Mouse (Mus musculus): ENCODE results near the gene Abcc9. TPM values are rescaled to one million over a fixed set of nuclear protein-coding genes. Genes with fewer than 3 reads are reported as not detected.

Abcc9 gene
- total and polyA plus RNA-seq, 2 experiments from 2014 or later = 1.8 to 9.6 TPM

DNA sequence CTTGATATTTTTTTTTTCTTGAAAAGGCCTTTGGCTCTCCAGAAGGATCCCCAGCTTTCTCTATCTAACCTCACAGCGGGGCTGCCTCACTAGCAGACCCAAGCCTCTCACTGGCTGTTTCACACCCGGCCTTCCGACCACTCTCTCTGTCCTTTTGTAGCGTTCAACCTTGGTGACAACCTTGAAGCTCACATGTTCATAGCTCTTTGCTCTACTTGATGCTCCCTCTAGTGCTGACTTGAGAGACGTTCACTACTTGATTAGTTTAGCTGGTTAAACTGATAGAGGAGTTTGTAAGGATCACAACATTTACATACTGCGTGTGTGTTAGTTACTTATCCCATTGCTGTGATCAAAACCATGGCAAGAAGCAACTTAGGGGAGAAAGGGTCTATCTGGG lies 18.5 kb upstream of the Abcc9 start:
- DNase-seq (no peak), ATAC-seq (no peak)
- Histone ChIP-seq H3K4me1 (ENCODE audit: insufficient read depth) (no peaks in the 10 kb centered on the region), H3K27ac (ENCODE audit: low read depth, low read length) (no peak overlapping the region), H3K4me2 (ENCODE audit: low read depth) (no peak overlapping the region), H3K4me3 (ENCODE audit: low read depth, low read length) (no peak overlapping the region), H3K36me3 (ENCODE audit: insufficient read depth) (no peaks in the 10 kb centered on the region), H3K9ac (no peak overlapping the region), H3K9me3 (ENCODE audit: low read length) (no peaks in the 10 kb centered on the region), H3K27me3 (ENCODE audit: insufficient read depth, low read length) (no peaks in the 10 kb centered on the region)
- no peak for TF ChIP-seq CTCF (IDR thresholded peaks at IDR 0.05; ENCODE audit: low read depth)
- WGBS = 77% methylated on average over 6 of the region's 6 CpGs

DNA sequence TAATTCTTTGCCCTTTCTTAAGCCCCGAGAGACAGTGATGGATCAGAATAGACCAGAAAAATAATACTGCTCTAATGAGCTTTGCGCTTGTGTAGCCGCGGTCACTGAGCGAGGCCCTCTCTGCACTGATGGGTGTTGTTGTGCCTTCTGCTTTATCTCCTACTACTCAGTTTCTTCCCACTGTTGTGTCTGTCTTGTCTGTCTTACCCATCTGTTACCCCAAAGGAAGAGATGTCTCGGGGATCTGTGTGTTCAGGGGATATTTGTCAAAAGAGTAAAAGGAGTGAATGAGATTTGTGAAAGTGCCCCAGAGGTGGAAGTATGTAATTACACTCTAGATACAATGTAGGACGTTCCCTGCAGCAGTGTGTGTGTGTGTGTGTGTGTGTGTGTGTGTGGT lies 16.1 kb upstream of the Abcc9 start:
- Histone ChIP-seq H3K4me1 (ENCODE audit: insufficient read depth) (no peaks in the 10 kb centered on the region), H3K27me3 (ENCODE audit: insufficient read depth, low read length) (no peaks in the 10 kb centered on the region), H3K36me3 (ENCODE audit: insufficient read depth) (no peaks in the 10 kb centered on the region), H3K9me3 (ENCODE audit: low read length) (no peaks in the 10 kb centered on the region), H3K9ac (no peak overlapping the region), H3K4me2 (ENCODE audit: low read depth) (no peak overlapping the region), H3K27ac (ENCODE audit: low read depth, low read length) (no peak overlapping the region), H3K4me3 (ENCODE audit: low read depth, low read length) (no peak overlapping the region)
- peak; percentile 56 for TF ChIP-seq CTCF (IDR thresholded peaks at IDR 0.05; ENCODE audit: low read depth)
- DNase-seq (peak; percentile 18), ATAC-seq (peak; percentile 73)
- WGBS = 57% methylated on average over 7 of the region's 7 CpGs

DNA sequence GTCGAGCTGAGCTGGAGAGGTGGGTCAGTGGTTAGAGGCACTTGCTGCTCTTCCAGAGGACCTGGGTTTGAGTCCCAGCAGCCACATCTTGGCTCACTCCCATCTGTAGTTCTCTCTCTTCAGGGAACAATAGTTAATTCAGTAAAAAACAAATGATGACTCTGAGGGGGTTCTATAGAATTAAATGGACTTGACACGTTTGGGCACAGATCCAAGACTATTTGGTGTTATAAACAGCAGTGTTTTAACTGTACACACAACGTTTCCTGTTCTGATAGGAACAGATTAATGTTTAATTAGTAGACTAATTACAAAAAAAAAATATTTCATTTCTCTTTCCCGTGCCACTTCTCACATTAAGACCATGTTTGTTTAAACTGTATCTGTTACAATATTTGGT lies 15.1 kb upstream of the Abcc9 start:
- Histone ChIP-seq H3K4me2 (ENCODE audit: low read depth) (no peak overlapping the region), H3K4me3 (ENCODE audit: low read depth, low read length) (no peak overlapping the region), H3K36me3 (ENCODE audit: insufficient read depth) (no peaks in the 10 kb centered on the region), H3K9ac (no peak overlapping the region), H3K27ac (ENCODE audit: low read depth, low read length) (no peak overlapping the region), H3K9me3 (ENCODE audit: low read length) (no peaks in the 10 kb centered on the region), H3K4me1 (ENCODE audit: insufficient read depth) (no peaks in the 10 kb centered on the region), H3K27me3 (ENCODE audit: insufficient read depth, low read length) (no peaks in the 10 kb centered on the region)
- WGBS = 43% methylated on average over 4 of the region's 4 CpGs
- DNase-seq = no peak
- no peak for TF ChIP-seq CTCF (IDR thresholded peaks at IDR 0.05; ENCODE audit: low read depth)
- no peak for ATAC-seq

- Histone ChIP-seq H3K36me3 (ENCODE audit: insufficient read depth) (no peaks in the 10 kb centered on the region), H3K4me2 (ENCODE audit: low read depth) (no peak overlapping the region), H3K27me3 (ENCODE audit: insufficient read depth, low read length) (no peaks in the 10 kb centered on the region), H3K4me1 (ENCODE audit: insufficient read depth) (no peaks in the 10 kb centered on the region), H3K9ac (no peak overlapping the region), H3K4me3 (ENCODE audit: low read depth, low read length) (no peak overlapping the region), H3K27ac (ENCODE audit: low read depth, low read length) (no peak overlapping the region), H3K9me3 (ENCODE audit: low read length) (no peaks in the 10 kb centered on the region)
- TF ChIP-seq CTCF (IDR thresholded peaks at IDR 0.05; ENCODE audit: low read depth) = no peak
- DNase-seq = no peak
- ATAC-seq = no peak
- 80% methylated on average over 8 of the region's 8 CpGs for WGBS
Measured at GRCm38 (mm10) chr6:142715026-142715425, 12.9 kb upstream of the Abcc9 start.

DNA sequence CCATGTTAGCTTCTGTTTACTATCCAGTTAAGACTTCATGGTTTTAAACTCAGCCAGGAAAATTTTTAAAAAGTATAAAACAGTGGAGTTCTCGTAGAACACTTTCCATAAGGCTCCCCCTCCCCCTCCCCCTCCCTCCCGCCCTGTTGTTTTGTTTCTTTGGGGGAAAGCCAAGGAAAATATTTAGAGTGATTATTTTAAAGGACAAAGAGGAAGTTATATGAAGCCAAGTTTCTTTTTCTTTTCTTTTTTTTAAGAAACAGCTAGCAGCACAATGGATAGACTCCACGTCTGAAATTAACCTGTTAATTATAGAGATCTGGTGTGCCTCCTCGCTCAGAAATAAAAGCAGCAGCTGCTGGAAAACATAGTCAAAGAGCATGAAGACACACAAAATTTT lies 9.0 kb upstream of the Abcc9 start:
- DNase-seq (no peak), ATAC-seq (no peak)
- 18% methylated on average over 4 of the region's 4 CpGs for WGBS
- no peaks in the 10 kb centered on the region for H3K4me1 ChIP-seq (ENCODE audit: insufficient read depth)
- TF ChIP-seq CTCF (IDR thresholded peaks at IDR 0.05; ENCODE audit: low read depth) = no peak
- no peaks in the 10 kb centered on the region for H3K27me3 ChIP-seq (ENCODE audit: insufficient read depth, low read length)
- no peak overlapping the region for H3K9ac ChIP-seq
- no peak overlapping the region for H3K27ac ChIP-seq (ENCODE audit: low read depth, low read length)
- H3K4me2 ChIP-seq (ENCODE audit: low read depth) = 0 out of 2 replicates have a peak overlapping the region, but pooled peaks have one; percentile 0
- no peaks in the 10 kb centered on the region for H3K36me3 ChIP-seq (ENCODE audit: insufficient read depth)
- H3K4me3 ChIP-seq (ENCODE audit: low read depth, low read length) = no peak overlapping the region
- no peaks in the 10 kb centered on the region for H3K9me3 ChIP-seq (ENCODE audit: low read length)

- Histone ChIP-seq H3K4me2 (ENCODE audit: low read depth) (no peak overlapping the region), H3K27me3 (ENCODE audit: insufficient read depth, low read length) (no peaks in the 10 kb centered on the region), H3K4me1 (ENCODE audit: insufficient read depth) (no peaks in the 10 kb centered on the region), H3K9me3 (ENCODE audit: low read length) (no peaks in the 10 kb centered on the region), H3K4me3 (ENCODE audit: low read depth, low read length) (no peak overlapping the region), H3K27ac (ENCODE audit: low read depth, low read length) (no peak overlapping the region), H3K9ac (no peak overlapping the region), H3K36me3 (ENCODE audit: insufficient read depth) (no peaks in the 10 kb centered on the region)
- no peak for TF ChIP-seq CTCF (IDR thresholded peaks at IDR 0.05; ENCODE audit: low read depth)
- WGBS = 83% methylated on average over 6 of the region's 6 CpGs
- no peak for ATAC-seq
- DNase-seq = no peak
Measured at GRCm38 (mm10) chr6:142710690-142711089, 8.6 kb upstream of the Abcc9 start.

- Histone ChIP-seq H3K36me3 (ENCODE audit: insufficient read depth) (no peaks in the 10 kb centered on the region), H3K27ac (ENCODE audit: low read depth, low read length) (no peak overlapping the region), H3K27me3 (ENCODE audit: insufficient read depth, low read length) (peaks cover 3% of the 10 kb centered on the region; the same call in 1 of the 2 replicates), H3K9ac (no peak overlapping the region), H3K4me2 (ENCODE audit: low read depth) (no peak overlapping the region), H3K9me3 (ENCODE audit: low read length) (no peaks in the 10 kb centered on the region), H3K4me3 (ENCODE audit: low read depth, low read length) (no peak overlapping the region), H3K4me1 (ENCODE audit: insufficient read depth) (no peaks in the 10 kb centered on the region)
- 87% methylated on average over 6 of the region's 6 CpGs for WGBS
- DNase-seq = no peak
- ATAC-seq = no peak
- no peak for TF ChIP-seq CTCF (IDR thresholded peaks at IDR 0.05; ENCODE audit: low read depth)
Measured at GRCm38 (mm10) chr6:142708369-142708768, 6.3 kb upstream of the Abcc9 start.

DNA sequence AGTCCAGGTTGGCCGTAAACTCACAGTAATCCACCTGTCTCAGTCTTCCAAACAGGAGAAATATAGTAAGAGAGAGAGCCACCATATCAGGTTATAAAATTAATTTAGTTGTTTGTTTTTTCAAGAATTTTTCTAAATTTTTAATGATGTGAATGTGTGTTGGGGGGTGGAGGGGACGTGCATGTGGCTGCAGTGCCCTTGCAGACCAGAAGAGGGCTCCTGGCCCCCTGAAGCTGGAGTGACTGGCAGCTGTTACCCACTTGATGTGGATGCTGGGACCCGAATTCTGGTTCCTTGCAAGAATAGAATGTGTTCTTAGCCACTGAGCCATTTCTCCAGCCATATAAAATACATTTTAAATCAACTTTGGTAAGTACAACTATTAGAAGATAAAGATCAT lies 4.6 kb upstream of the Abcc9 start:
- H3K27me3 ChIP-seq (ENCODE audit: insufficient read depth, low read length) = peaks cover 5% of the 10 kb centered on the region; the same call in 1 of the 2 replicates
- no peaks in the 10 kb centered on the region for H3K9me3 ChIP-seq (ENCODE audit: low read length)
- TF ChIP-seq CTCF (IDR thresholded peaks at IDR 0.05; ENCODE audit: low read depth) = no peak
- H3K27ac ChIP-seq (ENCODE audit: low read depth, low read length) = no peak overlapping the region
- no peak overlapping the region for H3K4me2 ChIP-seq (ENCODE audit: low read depth)
- WGBS = 79% methylated on average over 3 of the region's 3 CpGs
- H3K4me3 ChIP-seq (ENCODE audit: low read depth, low read length) = no peak overlapping the region
- no peaks in the 10 kb centered on the region for H3K36me3 ChIP-seq (ENCODE audit: insufficient read depth)
- H3K4me1 ChIP-seq (ENCODE audit: insufficient read depth) = no peaks in the 10 kb centered on the region
- no peak overlapping the region for H3K9ac ChIP-seq
- no peak for DNase-seq
- ATAC-seq = no peak
